Mouse (Mus musculus) ES-Bruce4 (cell line): ENCODE measurements at regions not wholly inside any gene's neighbourhood (a gene's known extent, or its start where the extent isn't known, plus 50 kb on each side); places are given as distances from the start of the nearest gene placed in this dataset.

ENCODE experiments used
- H3K27ac ChIP-seq: 2 replicates; pipeline ENCODE4 v1.5.1; 2012; ENCODE audit warnings: low read length, inconsistent platforms; ENCODE audit not compliant: insufficient read depth
- H3K27me3 ChIP-seq: 2 replicates; pipeline ENCODE4 v1.6.1; 2012; ENCODE audit warnings: mild to moderate bottlenecking, low read length, inconsistent platforms; ENCODE audit not compliant: control insufficient read depth, poor library complexity, insufficient read depth, severe bottlenecking
- H3K36me3 ChIP-seq: 2 replicates; pipeline ENCODE4 v1.6.1; 2012; ENCODE audit warnings: inconsistent platforms, mild to moderate bottlenecking, low read length, moderate library complexity; ENCODE audit not compliant: control insufficient read depth, poor library complexity, insufficient read depth, severe bottlenecking
- H3K4me1 ChIP-seq: one replicate; pipeline ENCODE4 v1.8.1; 2011; ENCODE audit warnings: low read length; ENCODE audit not compliant: control insufficient read depth, insufficient read depth
- H3K4me3 ChIP-seq: 2 replicates; pipeline ENCODE4 v1.5.1; 2011; ENCODE audit warnings: low read depth, mild to moderate bottlenecking, low read length
- H3K9ac ChIP-seq: 2 replicates; pipeline ENCODE4 v1.6.1; 2012; ENCODE audit warnings: low read depth, mild to moderate bottlenecking, inconsistent platforms; ENCODE audit not compliant: poor library complexity, severe bottlenecking
- H3K9me3 ChIP-seq: replicated peaks from 2 replicates; pipeline ENCODE4 v1.6.1; 2012; ENCODE audit warnings: mild to moderate bottlenecking, low read length, inconsistent platforms; ENCODE audit not compliant: control insufficient read depth, poor library complexity, insufficient read depth, severe bottlenecking
- CTCF ChIP-seq: IDR thresholded peaks from one replicate; pipeline ENCODE4 v1.8.1; 2011; ENCODE audit warnings: low read depth, low read length
- EP300 ChIP-seq: IDR thresholded peaks from 2 replicates; pipeline ENCODE4 v1.6.1; 2011; ENCODE audit warnings: low read depth, low read length; ENCODE audit not compliant: insufficient read depth
- POLR2A ChIP-seq: IDR thresholded peaks from one replicate; pipeline ENCODE4 v1.8.1; 2011; ENCODE audit warnings: low read length; ENCODE audit not compliant: insufficient read depth

GRCm38 (mm10) chr1:193618250-193618649 lies 248.2 kb upstream of the Camk1g start:
- Histone ChIP-seq H3K4me1 (no peaks in the 10 kb centered on the region), H3K9me3 (no peaks in the 10 kb centered on the region), H3K9ac (no peak overlapping the region), H3K27me3 (no peaks in the 10 kb centered on the region), H3K4me3 (no peak overlapping the region), H3K36me3 (no peaks in the 10 kb centered on the region), H3K27ac (no peak overlapping the region)
- TF ChIP-seq EP300 (no peak), POLR2A (no peak), CTCF (no peak)

GRCm38 (mm10) chr1:193610471-193610870 lies 240.4 kb upstream of the Camk1g start:
- no peaks in the 10 kb centered on the region for H3K4me1 ChIP-seq
- no peak overlapping the region for H3K4me3 ChIP-seq
- H3K27ac ChIP-seq = no peak overlapping the region
- H3K9ac ChIP-seq = no peak overlapping the region
- no peaks in the 10 kb centered on the region for H3K27me3 ChIP-seq
- no peaks in the 10 kb centered on the region for H3K36me3 ChIP-seq
- no peaks in the 10 kb centered on the region for H3K9me3 ChIP-seq
- TF ChIP-seq POLR2A (no peak), CTCF (no peak), EP300 (no peak)

- Histone ChIP-seq H3K4me3 (no peak overlapping the region), H3K36me3 (no peaks in the 10 kb centered on the region), H3K9me3 (no peaks in the 10 kb centered on the region), H3K4me1 (no peaks in the 10 kb centered on the region), H3K9ac (no peak overlapping the region), H3K27me3 (no peaks in the 10 kb centered on the region), H3K27ac (no peak overlapping the region)
- TF ChIP-seq EP300 = no peak
- TF ChIP-seq CTCF = no peak
- no peak for TF ChIP-seq POLR2A
These were observed 229.8 kb upstream of the Camk1g start for GRCm38 (mm10) chr1:193599895-193600294.

- Histone ChIP-seq H3K27me3 (no peaks in the 10 kb centered on the region), H3K9ac (no peak overlapping the region), H3K36me3 (no peaks in the 10 kb centered on the region), H3K4me1 (no peaks in the 10 kb centered on the region), H3K4me3 (no peak overlapping the region), H3K9me3 (no peaks in the 10 kb centered on the region), H3K27ac (no peak overlapping the region)
- TF ChIP-seq CTCF (peak; percentile 89), EP300 (no peak)
These were observed 229.1 kb upstream of the Camk1g start for GRCm38 (mm10) chr1:193599163-193599562.

GRCm38 (mm10) chr1:193590301-193590829 lies 220.3 kb upstream of the Camk1g start:
- H3K4me1 ChIP-seq = peaks cover 4% of the 10 kb centered on the region
- H3K9me3 ChIP-seq = no peaks in the 10 kb centered on the region
- no peaks in the 10 kb centered on the region for H3K36me3 ChIP-seq
- H3K4me3 ChIP-seq = no peak overlapping the region
- no peaks in the 10 kb centered on the region for H3K27me3 ChIP-seq
- TF ChIP-seq POLR2A (no peak), EP300 (no peak), CTCF (no peak)
- no peak overlapping the region for H3K27ac ChIP-seq
- H3K9ac ChIP-seq = no peak overlapping the region

- H3K9ac ChIP-seq = peak overlapping the region; percentile 39; the same call in 1 of the 2 replicates
- H3K27ac ChIP-seq = peak overlapping the region; percentile 61
- no peaks in the 10 kb centered on the region for H3K9me3 ChIP-seq
- H3K4me3 ChIP-seq = no peak overlapping the region
- H3K36me3 ChIP-seq = no peaks in the 10 kb centered on the region
- TF ChIP-seq EP300 (peak; percentile 60; the same call in 1 of the 2 replicates), CTCF (peak; percentile 87), POLR2A (no peak)
- H3K27me3 ChIP-seq = no peaks in the 10 kb centered on the region
- H3K4me1 ChIP-seq = peaks cover 4% of the 10 kb centered on the region
These were observed 218.7 kb upstream of the Camk1g start for GRCm38 (mm10) chr1:193588477-193589464.
